Mouse (Mus musculus): Measurements from ENCODE around the gene Tigd3.

DNA sequence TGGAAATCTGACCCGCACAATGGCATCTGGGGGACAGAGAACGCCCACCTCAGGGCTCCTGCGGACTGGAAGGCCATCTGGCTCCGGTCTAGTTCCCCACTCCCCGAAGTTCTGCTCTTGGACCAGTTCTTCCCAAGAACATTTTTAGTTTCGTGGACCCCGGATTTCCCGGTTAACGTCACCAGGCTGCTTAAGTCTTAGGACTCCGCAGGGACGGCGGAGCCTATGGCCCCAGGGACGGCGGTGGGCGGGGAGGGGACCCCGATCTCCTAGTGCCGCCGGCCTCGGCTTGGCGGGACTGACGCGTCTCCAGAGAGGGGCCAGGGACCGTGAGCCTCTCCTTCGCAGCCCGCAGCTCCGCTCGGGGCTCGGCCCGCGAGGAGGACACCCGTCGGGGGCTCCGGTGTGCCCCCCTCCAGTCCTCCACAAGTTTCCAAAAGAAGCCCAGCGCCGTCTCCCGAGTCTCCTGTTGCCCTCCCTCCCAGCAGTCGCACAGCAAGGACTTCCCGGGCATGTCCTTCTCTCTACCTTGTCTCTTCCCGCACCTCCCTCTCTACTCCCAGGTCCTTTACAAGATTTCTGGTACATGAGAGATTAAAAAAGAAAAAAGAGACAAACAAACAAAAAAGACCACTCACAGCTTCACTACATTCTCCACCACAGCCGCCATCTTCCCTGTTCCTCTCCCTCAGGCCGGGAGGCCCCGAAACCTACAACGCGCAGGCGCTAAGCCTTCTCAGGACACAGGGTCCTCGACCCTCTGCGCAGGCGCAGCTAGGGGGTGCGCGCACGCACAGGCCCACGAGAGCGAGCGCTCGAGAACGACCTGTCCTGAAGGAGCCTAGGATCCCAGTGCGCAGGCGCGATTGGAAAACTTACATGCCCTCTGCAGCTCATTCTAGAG, 18.4 kb upstream of the Tigd3 start:
- TF ChIP-seq CTCF (IDR thresholded peaks at IDR 0.05; ENCODE audit: control insufficient read depth, insufficient read depth, low read length) (0 out of 2 replicates have a peak, but pooled peaks have one; percentile 4), POLR2A (IDR thresholded peaks at IDR 0.05; ENCODE audit: borderline replicate concordance, control insufficient read depth, low read depth, low read length) (peak; percentile 93)

Data from bone marrow, adult 2 months (tissue).